Mouse (Mus musculus) bone marrow macrophage, adult 2 months (primary cell): ENCODE measurements around the gene Olfr466.

Source experiments
- CTCF ChIP-seq: IDR thresholded peaks from 2 replicates; pipeline ENCODE4 v1.5.1; 2012; ENCODE audit warnings: low read depth, mild to moderate bottlenecking, low read length, moderate library complexity
- POLR2A ChIP-seq: IDR thresholded peaks from 2 replicates; pipeline ENCODE4 v1.6.1; 2012; ENCODE audit warnings: mild to moderate bottlenecking, low read depth, low read length, borderline replicate concordance

DNA sequence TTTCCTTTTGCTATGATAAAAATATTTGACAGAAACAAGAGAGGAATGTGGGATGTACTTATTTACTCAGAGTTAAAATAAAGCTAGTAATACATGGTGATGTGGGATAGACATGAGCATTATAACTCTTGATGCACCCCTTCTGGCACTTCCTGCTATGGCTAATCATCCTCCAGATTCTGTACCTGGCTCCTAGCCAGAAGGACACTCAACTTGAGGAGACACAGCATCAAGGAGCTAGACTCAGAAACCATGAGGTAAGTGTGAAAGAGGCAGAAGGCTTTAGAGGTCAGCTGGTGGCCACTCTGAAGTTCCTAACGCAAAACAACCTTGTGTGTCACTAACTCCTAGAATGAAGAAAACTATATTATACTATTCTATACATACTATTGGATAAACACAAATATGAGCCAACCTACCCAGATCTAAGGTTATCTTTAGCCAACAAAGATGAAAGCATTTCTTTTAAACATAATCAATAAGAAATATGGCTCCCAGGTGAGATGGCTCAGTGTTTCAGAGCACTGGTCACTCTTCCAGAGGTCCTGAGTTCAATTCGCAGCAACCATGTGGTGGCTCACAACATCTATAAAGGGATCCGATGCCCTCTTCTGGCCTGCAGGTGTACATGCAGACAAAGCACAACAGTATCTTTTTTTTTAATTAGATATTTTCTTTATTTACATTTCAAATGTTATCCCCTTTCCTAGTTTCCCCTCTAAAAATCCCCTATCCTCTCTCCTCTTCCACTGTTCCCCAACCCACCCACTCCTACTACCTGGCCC is 22.8 kb upstream of the Olfr466 start:
- TF ChIP-seq CTCF (peak; percentile 18; the same call in 1 of the 2 replicates), POLR2A (no peak)
